Mouse (Mus musculus) hindbrain, embryonic 16.5 days (tissue): ENCODE data around the gene Calcr. TPM values are rescaled to one million over a fixed set of nuclear protein-coding genes. Genes with fewer than 3 reads are reported as not detected.
A peak's percentile ranks its signal among the peaks of the same experiment; 100 is the strongest.
"Not testable (repeated sequence)": the region's sequence is repeated elsewhere in the genome, so short reads cannot be mapped to it uniquely, and the experiment has no call there.

ENCODE experiments used
- ATAC-seq: fragments of 200-750 bp; cut with Nextera tagmentation; 2 replicates; pipeline ENCODE4 v1.8.0; 2017; ENCODE audit warnings: moderate TSS enrichment, moderate library complexity
- H3K27ac ChIP-seq: fragments of 300-500 bp; sonication (generic); 2 replicates; pipeline ENCODE4 v1.5.1; 2014; ENCODE audit warnings: low read depth, mild to moderate bottlenecking, control low read depth, low read length, moderate library complexity
- H3K27me3 ChIP-seq: fragments of 300-500 bp; sonication (generic); replicated peaks from 2 replicates; pipeline ENCODE4 v1.6.1; 2014; ENCODE audit warnings: low read length; ENCODE audit not compliant: control insufficient read depth, insufficient read depth
- H3K36me3 ChIP-seq: fragments of 300-500 bp; sonication (generic); 2 replicates; pipeline ENCODE4 v1.6.1; 2014; ENCODE audit warnings: mild to moderate bottlenecking, low read length, moderate library complexity, mixed read lengths; ENCODE audit not compliant: control insufficient read depth, insufficient read depth
- H3K4me1 ChIP-seq: fragments of 300-500 bp; sonication (generic); 2 replicates; pipeline ENCODE4 v1.6.1; 2014; ENCODE audit warnings: low read depth, low read length; ENCODE audit not compliant: control insufficient read depth, insufficient read depth
- H3K4me2 ChIP-seq: fragments of 300-500 bp; sonication (generic); 2 replicates; pipeline ENCODE4 v1.6.1; 2014; ENCODE audit warnings: mild to moderate bottlenecking, low read length, control low read depth, moderate library complexity
- H3K4me3 ChIP-seq: fragments of 300-500 bp; sonication (generic); 2 replicates; pipeline ENCODE4 v1.5.1; 2014; ENCODE audit warnings: mild to moderate bottlenecking, low read length, control low read depth, moderate library complexity
- H3K9ac ChIP-seq: fragments of 300-500 bp; sonication (generic); 2 replicates; pipeline ENCODE4 v1.6.1; 2014; ENCODE audit warnings: low read depth, mild to moderate bottlenecking, control low read depth, low read length, moderate library complexity
- H3K9me3 ChIP-seq: fragments of 300-500 bp; sonication (generic); 2 replicates; pipeline ENCODE4 v1.6.1; 2014; ENCODE audit warnings: mild to moderate bottlenecking, low read length, moderate library complexity; ENCODE audit not compliant: control insufficient read depth
- WGBS: fragments of 180-500 bp; shearing (Covaris S2); extraction: QIAGEN DNeasy Blood & Tissue Kit; methylation state at CpG from one replicate; pipeline ENCODE4 v1.1.7; 2014; 5-methylcytosine and 5-hydroxymethylcytosine counted together
- microRNA counts: library from miRNA; unstranded; fragments of <30 nt; microRNA quantifications from one replicate; lab custom pipeline; 2016
- microRNA-seq: library from miRNA; unstranded; fragments of <30 nt; microRNA quantifications from one replicate; pipeline ENCODE4, GENCODE M21; 2017
- polyA plus RNA-seq: library from polyadenylated mRNA; unstranded; fragments of >200 nt; fragmentation: Nextera tagmentation; extraction: Ambion mirVana; gene quantifications from 2 replicates; pipeline ENCODE4 v1.2.1, GENCODE M21; 2015

Calcr gene
- polyA plus RNA-seq, 1 experiment from 2014 or later: 6.3 TPM

DNA sequence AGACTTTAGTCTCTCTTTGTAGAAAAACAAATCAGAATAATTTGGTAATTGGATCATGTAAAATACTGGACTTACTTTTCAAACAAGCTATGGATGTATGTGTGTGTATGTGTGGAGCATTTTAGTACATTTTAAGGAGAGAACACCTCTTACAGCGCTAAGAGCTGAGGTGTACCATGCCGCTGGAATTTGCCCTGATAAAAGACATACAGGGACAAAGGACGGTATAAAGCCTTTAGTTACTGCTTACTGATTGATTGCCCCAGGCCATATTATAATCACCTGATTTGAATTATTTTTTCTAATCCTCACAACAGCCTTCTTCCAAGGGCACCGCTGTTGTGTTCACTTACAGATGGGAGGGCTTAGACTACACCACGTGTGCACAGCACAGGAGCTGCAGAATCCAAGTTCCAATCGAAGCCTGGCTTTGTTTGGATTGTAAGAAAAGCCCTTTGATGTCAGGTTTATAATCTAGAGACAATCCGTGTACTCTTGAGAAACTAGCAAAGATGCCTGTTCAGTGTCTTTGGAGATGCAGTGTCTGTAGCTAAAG, 76.3 kb downstream of the Calcr start:
- H3K27me3 ChIP-seq: no peaks in the 10 kb centered on the region
- no peak for ATAC-seq
- no peak overlapping the region for H3K9ac ChIP-seq
- 61% methylated on average over 7 of the region's 7 CpGs for WGBS
- H3K4me1 ChIP-seq: no peaks in the 10 kb centered on the region
- H3K27ac ChIP-seq: no peak overlapping the region
- no peak overlapping the region for H3K4me2 ChIP-seq
- no peaks in the 10 kb centered on the region for H3K9me3 ChIP-seq
- H3K36me3 ChIP-seq: no peaks in the 10 kb centered on the region
- no peak overlapping the region for H3K4me3 ChIP-seq

DNA sequence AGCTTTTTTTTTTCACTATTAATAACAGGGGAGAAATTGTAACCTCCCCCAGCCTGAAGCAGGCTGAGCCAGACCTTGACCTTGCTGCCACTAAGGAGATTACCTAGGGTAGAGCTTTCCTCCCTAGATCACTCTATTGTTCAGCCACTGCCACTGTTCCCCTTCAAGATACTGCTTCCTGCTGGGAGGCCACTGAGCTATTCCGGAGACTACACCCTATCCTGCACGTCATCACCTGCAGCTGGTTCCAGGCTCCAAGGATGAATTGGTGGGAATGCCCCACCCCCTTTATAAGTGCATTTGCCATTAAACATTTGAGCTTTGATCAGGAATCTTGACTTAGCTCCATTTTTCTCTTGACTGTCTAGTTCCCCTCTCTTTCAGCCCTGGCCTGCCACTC, 86.2 kb downstream of the Calcr start:
- WGBS: 22% methylated on average over 2 of the region's 2 CpGs

DNA sequence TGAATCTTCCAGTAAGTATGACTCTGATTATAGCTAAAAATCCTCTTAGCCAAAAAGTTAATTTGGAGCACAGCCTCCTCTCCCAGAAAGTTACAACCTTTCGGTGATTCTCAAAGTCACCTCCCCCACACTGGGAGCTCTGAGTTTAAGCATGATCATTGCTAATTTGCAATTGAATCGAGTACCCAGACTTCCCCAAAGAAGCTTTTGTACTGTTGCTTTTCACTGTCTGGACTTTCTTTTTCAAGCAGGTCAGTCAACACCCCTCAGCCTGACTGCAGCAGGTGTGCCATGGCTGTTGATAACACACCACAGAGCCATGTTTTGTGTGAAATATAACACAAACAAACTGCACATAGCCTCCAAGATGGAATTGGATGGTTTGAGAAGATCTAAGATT, 86.7 kb downstream of the Calcr start:
- Histone ChIP-seq H3K27me3 (no peaks in the 10 kb centered on the region), H3K9me3 (no peaks in the 10 kb centered on the region), H3K27ac (no peak overlapping the region), H3K4me2 (no peak overlapping the region), H3K4me3 (no peak overlapping the region), H3K4me1 (no peaks in the 10 kb centered on the region), H3K36me3 (no peaks in the 10 kb centered on the region), H3K9ac (no peak overlapping the region)
- WGBS: 18% methylated on average over 2 of the region's 2 CpGs
- ATAC-seq: no peak

More for the DNA sequence above, 86.2 kb downstream of the Calcr start:
- not testable (repeated sequence) for H3K36me3 ChIP-seq, H3K27me3 ChIP-seq, H3K9ac ChIP-seq, H3K9me3 ChIP-seq, H3K27ac ChIP-seq, H3K4me3 ChIP-seq, H3K4me2 ChIP-seq, ATAC-seq, H3K4me1 ChIP-seq

DNA sequence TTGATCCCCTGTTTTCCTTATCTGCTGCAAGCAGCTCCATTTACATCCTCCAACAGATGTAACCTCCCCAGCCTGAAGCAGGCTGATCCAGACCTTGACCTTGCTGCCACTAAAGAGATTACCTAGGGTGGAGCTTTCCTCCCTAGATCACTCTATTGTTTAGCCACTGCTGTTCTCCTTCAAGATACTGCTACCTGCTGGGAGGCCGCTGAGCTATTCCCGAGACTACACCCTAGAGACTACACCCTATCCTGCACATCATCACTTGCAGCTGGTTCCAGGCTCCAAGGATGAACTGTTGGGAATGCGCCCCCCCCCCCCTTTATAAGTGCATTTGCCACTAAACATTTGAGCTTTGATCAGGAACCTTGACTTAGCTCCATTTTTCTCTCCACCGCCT, 92.6 kb downstream of the Calcr start:
- H3K36me3 ChIP-seq, H3K9me3 ChIP-seq, H3K4me3 ChIP-seq, H3K27ac ChIP-seq, H3K4me2 ChIP-seq, H3K27me3 ChIP-seq, H3K4me1 ChIP-seq, ATAC-seq, H3K9ac ChIP-seq: not testable (repeated sequence)
- 85% methylated on average over 4 of the region's 4 CpGs for WGBS

DNA sequence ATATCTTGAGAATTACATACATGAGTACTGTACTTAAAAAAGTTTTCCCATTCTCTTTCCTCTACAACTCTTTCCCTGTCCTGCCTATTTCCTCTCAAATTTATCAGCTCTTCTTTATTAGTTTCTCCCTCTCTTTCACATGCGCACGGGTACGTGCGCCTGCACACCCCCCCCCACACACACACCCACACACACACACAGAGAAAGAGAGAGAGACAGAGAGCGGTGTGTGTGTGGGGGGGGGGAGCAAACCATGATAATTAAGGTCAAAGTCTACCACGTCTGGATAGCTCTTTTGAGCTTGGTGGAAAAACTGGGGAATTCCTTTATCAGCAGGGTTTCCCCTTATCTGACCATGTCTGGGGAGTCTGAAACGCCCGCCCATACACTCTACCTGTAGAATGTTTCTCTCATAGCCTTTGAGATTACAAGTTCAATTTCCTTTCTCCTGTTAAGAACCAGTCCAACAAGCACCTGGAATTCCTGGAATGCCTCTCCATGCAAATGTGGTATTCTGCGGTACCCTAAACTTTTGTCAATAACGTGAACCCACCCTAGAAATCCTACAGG, 100.3 kb downstream of the Calcr start:
- no peak overlapping the region for H3K27ac ChIP-seq
- H3K9me3 ChIP-seq: no peaks in the 10 kb centered on the region
- ATAC-seq: no peak
- no peaks in the 10 kb centered on the region for H3K4me1 ChIP-seq
- WGBS: 87% methylated on average over 10 of the region's 10 CpGs
- no peak overlapping the region for H3K4me3 ChIP-seq
- no peaks in the 10 kb centered on the region for H3K36me3 ChIP-seq
- no peak overlapping the region for H3K4me2 ChIP-seq
- H3K9ac ChIP-seq: no peak overlapping the region
- H3K27me3 ChIP-seq: no peaks in the 10 kb centered on the region

DNA sequence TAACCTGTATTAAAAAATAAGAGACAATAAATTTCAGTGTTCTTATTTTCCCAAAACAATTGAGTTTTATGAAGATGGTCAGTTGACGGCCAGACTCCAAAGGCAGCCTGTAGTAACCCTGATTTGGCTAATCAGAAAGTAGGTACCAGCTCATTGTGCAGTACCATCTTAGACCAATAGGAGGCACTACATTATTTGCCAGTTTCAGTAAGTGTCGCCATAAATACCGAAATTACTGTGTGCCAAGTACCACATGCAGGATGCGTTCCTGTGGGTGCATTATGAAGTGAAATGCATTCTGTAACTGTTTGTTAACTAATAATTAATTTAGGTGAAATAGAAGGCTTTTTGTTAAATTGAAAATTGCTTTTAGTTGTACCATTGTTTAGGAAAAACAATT, 106.1 kb downstream of the Calcr start:
- Histone ChIP-seq H3K4me3 (no peak overlapping the region), H3K9ac (no peak overlapping the region), H3K27me3 (no peaks in the 10 kb centered on the region), H3K36me3 (no peaks in the 10 kb centered on the region), H3K4me2 (no peak overlapping the region), H3K9me3 (no peaks in the 10 kb centered on the region), H3K27ac (no peak overlapping the region), H3K4me1 (no peaks in the 10 kb centered on the region)
- WGBS: 97% methylated on average over 4 of the region's 4 CpGs
- no peak for ATAC-seq

MicroRNA genes within 50 kb of the gene (microRNA counts, 519-probe panel; counts per million panel counts)
- microRNA mmu-miR-489 (lab: Ali Mortazavi, UCI) (1,521 counts per million, percentile 14 among the panel's probes with 10 or more counts), microRNA mmu-miR-653 (lab: Ali Mortazavi, UCI) (not detected)

Small RNAs within 50 kb of the gene (microRNA-seq; reads per million reads assigned to microRNA genes)
- 1.5 reads per million for gene Mir489
- 4.4 reads per million, percentile 15 among the genes with 10 or more reads in this experiment for gene Mir653

Other genes with a start within 250 kb of the Calcr start
- gene Tfpi2, start 224.2 kb upstream of the Calcr start, polyA plus RNA-seq: 0.49 and 1.1 TPM in 2 replicates
- gene Gngt1, start 229.1 kb upstream of the Calcr start, polyA plus RNA-seq: not detected in 2 replicates
- 26.4 and 27.8 TPM in 2 replicates for gene Gng11, start 239.2 kb upstream of the Calcr start, polyA plus RNA-seq